Mouse (Mus musculus) myocyte (in vitro differentiated cells): ENCODE results near the gene Smpd3.
"Not testable (repeated sequence)": the region's sequence is repeated elsewhere in the genome, so short reads cannot be mapped to it uniquely, and the experiment has no call there.

ENCODE experiments used
- MYOD1 ChIP-seq, 3 experiments: IDR thresholded peaks; one replicate each; pipeline ENCODE4 v1.6.1; 2011; ENCODE audit warnings: control low read depth in 2 of 3, low read depth in 2 of 3, mild to moderate bottlenecking in 2 of 3, moderate library complexity in 1 of 3; ENCODE audit not compliant: insufficient read length in 2 of 3, control insufficient read depth in 1 of 3
- POLR2A ChIP-seq: IDR thresholded peaks from one replicate; pipeline ENCODE4 v1.6.1; 2011; ENCODE audit warnings: low read depth, mild to moderate bottlenecking, control low read depth, moderate library complexity; ENCODE audit not compliant: insufficient read length
- POLR2AphosphoS2 ChIP-seq: IDR thresholded peaks from one replicate; pipeline ENCODE4 v1.6.1; 2011; ENCODE audit warnings: low read depth, control low read depth; ENCODE audit not compliant: insufficient read length
- TCF12 ChIP-seq: IDR thresholded peaks from one replicate; pipeline ENCODE4 v1.6.1; 2011; ENCODE audit warnings: mild to moderate bottlenecking, control low read depth; ENCODE audit not compliant: poor library complexity, insufficient read depth, severe bottlenecking
- USF1 ChIP-seq: IDR thresholded peaks from one replicate; pipeline ENCODE4 v1.6.1; 2011; ENCODE audit warnings: low read depth, mild to moderate bottlenecking, control low read depth, moderate library complexity

GRCm38 (mm10) chr8:106308082-106308786 is 29.6 kb downstream of the Smpd3 start:
- TF ChIP-seq POLR2A; TCF12; USF1; POLR2AphosphoS2; MYOD1 (IDR thresholded peaks at IDR 0.05; ENCODE audit: control insufficient read depth in 1 of 3, insufficient read length in 2 of 3, low read depth in 2 of 3): not testable (repeated sequence)
